Mouse (Mus musculus) lung, embryonic 14.5 days (tissue): ENCODE data around the gene Daam2. TPM values are rescaled to one million over a fixed set of nuclear protein-coding genes. Genes with fewer than 3 reads are reported as not detected.

Source experiments
- ATAC-seq: fragments of 200-750 bp; cut with Nextera tagmentation; 2 replicates; pipeline ENCODE4 v1.8.0; 2017; ENCODE audit warnings: mild to moderate bottlenecking, moderate TSS enrichment, moderate library complexity; ENCODE audit not compliant: insufficient read depth
- DNase-seq: peaks from one replicate; pipeline ENCODE4 v3.0.0-alpha.2; 2015
- H3K27ac ChIP-seq: fragments of 300-500 bp; sonication (generic); 2 replicates; pipeline ENCODE4 v1.5.1; 2014; ENCODE audit warnings: low read depth, mild to moderate bottlenecking, moderate library complexity
- H3K27me3 ChIP-seq: fragments of 300-500 bp; sonication (generic); 2 replicates; pipeline ENCODE4 v1.6.1; 2014; ENCODE audit warnings: low read length, control low read depth; ENCODE audit not compliant: insufficient read depth
- H3K36me3 ChIP-seq: fragments of 300-500 bp; sonication (generic); 2 replicates; pipeline ENCODE4 v1.6.1; 2014; ENCODE audit warnings: control low read depth; ENCODE audit not compliant: insufficient read depth
- H3K4me1 ChIP-seq: fragments of 300-500 bp; sonication (generic); 2 replicates; pipeline ENCODE4 v1.6.1; 2014; ENCODE audit warnings: antibody characterized with exemption, control low read depth; ENCODE audit not compliant: insufficient read depth
- H3K4me2 ChIP-seq: fragments of 300-500 bp; sonication (generic); 2 replicates; pipeline ENCODE4 v1.6.1; 2014; ENCODE audit warnings: mild to moderate bottlenecking
- H3K4me3 ChIP-seq: fragments of 300-500 bp; sonication (generic); 2 replicates; pipeline ENCODE4 v1.5.1; 2014; ENCODE audit warnings: low read depth, low read length
- H3K9ac ChIP-seq: fragments of 300-500 bp; sonication (generic); 2 replicates; pipeline ENCODE4 v1.6.1; 2014
- H3K9me3 ChIP-seq: fragments of 300-500 bp; sonication (generic); 2 replicates; pipeline ENCODE4 v1.6.1; 2016; ENCODE audit warnings: low read depth, low read length, control low read depth
- CTCF ChIP-seq: IDR thresholded peaks from 2 replicates; pipeline ENCODE4 v1.5.1; 2016; ENCODE audit warnings: antibody characterized with exemption, low read depth
- WGBS: fragments of 180-500 bp; shearing (Covaris S2); extraction: QIAGEN DNeasy Blood & Tissue Kit; methylation state at CpG from one replicate; pipeline ENCODE4 v1.1.7; 2014; 5-methylcytosine and 5-hydroxymethylcytosine counted together
- polyA plus RNA-seq: library from polyadenylated mRNA; unstranded; fragments of >200 nt; fragmentation: Nextera tagmentation; extraction: Ambion mirVana; gene quantifications from 2 replicates; pipeline ENCODE4 v1.2.1, GENCODE M21; 2014

The Daam2 gene
- polyA plus RNA-seq, 1 experiment from 2014 or later, result 18.1 TPM

DNA sequence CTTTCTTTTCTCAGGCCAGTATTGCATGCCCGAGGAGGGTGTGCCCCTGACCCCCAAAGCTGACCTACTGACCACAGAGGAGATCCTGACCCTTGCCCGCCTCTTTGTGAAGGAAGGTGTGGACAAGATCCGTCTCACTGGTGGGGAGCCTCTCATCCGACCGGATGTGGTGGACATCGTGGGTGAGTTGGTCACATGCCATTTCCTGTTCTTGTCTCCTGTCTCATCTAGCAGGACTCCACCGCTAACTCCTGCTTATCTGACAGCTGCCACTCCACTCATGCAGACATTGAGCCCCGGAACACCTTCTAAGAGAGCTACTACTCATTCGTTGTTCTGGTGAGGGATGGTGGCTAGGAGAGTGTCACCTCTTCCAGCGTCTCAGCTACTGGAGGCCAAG is 129.1 kb downstream of the Daam2 start:
- H3K36me3 ChIP-seq, result peaks cover 41% of the 10 kb centered on the region
- no peak for ATAC-seq
- no peak overlapping the region for H3K9ac ChIP-seq
- H3K9me3 ChIP-seq, result no peaks in the 10 kb centered on the region
- DNase-seq, result no peak
- no peak overlapping the region for H3K27ac ChIP-seq
- H3K4me2 ChIP-seq, result no peak overlapping the region
- H3K4me1 ChIP-seq, result no peaks in the 10 kb centered on the region; the same call in none of the 2 replicates
- H3K27me3 ChIP-seq, result no peaks in the 10 kb centered on the region
- no peak overlapping the region for H3K4me3 ChIP-seq
- TF ChIP-seq CTCF, result no peak
- 89% methylated on average over 10 of the region's 10 CpGs for WGBS

DNA sequence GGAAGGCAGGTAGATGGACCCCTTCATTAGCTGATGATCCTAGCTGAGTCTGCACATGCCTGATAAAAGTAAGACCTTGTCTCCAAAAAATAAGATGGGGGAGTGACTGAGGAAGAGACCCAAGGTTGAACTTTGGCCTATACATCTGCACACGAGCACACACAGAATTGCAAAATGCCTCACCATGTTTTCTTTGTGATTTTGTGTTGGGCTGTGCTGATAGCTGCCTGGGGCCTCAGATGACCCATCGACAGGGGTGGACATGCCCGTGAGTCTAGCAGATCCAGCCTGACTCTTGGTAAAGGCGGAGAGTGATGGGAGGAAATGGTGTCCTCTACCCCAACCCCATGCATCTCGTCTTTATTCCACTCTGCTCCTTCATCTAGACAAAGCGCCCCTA is 129.9 kb downstream of the Daam2 start:
- H3K36me3 ChIP-seq, result peaks cover 33% of the 10 kb centered on the region
- no peak for DNase-seq

DNA sequence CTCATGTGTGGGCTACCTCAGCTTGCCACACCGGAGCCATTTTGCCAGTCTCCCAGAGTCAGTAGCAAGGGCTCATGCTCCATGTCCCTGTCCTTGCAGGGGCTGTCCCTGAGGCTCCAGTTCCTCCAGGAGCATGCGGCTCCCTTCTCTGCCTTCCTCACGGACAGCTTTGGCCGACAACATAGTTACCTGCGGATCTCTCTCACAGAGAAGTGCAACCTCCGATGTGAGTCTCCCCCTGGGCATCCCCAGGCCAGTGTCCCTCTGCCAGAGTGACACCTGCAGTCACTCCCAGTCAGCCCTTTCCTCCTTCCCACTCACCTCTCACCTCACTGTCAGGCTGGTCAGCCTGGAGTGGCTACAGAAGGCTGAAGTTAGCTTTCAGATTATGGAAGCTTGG is 131.1 kb downstream of the Daam2 start:
- Histone ChIP-seq H3K4me3 (no peak overlapping the region), H3K4me1 (peaks cover 4% of the 10 kb centered on the region), H3K4me2 (no peak overlapping the region), H3K36me3 (peaks cover 26% of the 10 kb centered on the region), H3K9me3 (no peaks in the 10 kb centered on the region), H3K9ac (no peak overlapping the region), H3K27me3 (no peaks in the 10 kb centered on the region), H3K27ac (no peak overlapping the region)
- DNase-seq (no peak), ATAC-seq (no peak)
- no peak for TF ChIP-seq CTCF
- 96% methylated on average over 6 of the region's 6 CpGs for WGBS

More for the DNA sequence above, 129.9 kb downstream of the Daam2 start:
- Histone ChIP-seq H3K4me1 (peaks cover 3% of the 10 kb centered on the region), H3K27me3 (no peaks in the 10 kb centered on the region), H3K27ac (no peak overlapping the region), H3K9me3 (no peaks in the 10 kb centered on the region), H3K9ac (no peak overlapping the region), H3K4me3 (no peak overlapping the region), H3K4me2 (no peak overlapping the region)
- no peak for TF ChIP-seq CTCF
- WGBS, result 63% methylated on average over 6 of the region's 6 CpGs
- ATAC-seq, result no peak

- Histone ChIP-seq H3K4me1 (peaks cover 7% of the 10 kb centered on the region), H3K27me3 (no peaks in the 10 kb centered on the region), H3K36me3 (peaks cover 26% of the 10 kb centered on the region), H3K9me3 (no peaks in the 10 kb centered on the region), H3K4me2 (no peak overlapping the region), H3K4me3 (no peak overlapping the region), H3K9ac (no peak overlapping the region), H3K27ac (0 out of 2 replicates have a peak overlapping the region, but pooled peaks have one; percentile 54)
- no peak for ATAC-seq
- DNase-seq, result peak; percentile 84
- WGBS, result 50% methylated on average over 4 of the region's 4 CpGs
- no peak for TF ChIP-seq CTCF
Measured at GRCm38 (mm10) chr17:49432071-49432711, 132.0 kb downstream of the Daam2 start.

- no peak for TF ChIP-seq CTCF
- H3K4me2 ChIP-seq, result no peak overlapping the region
- no peak for ATAC-seq
- H3K4me3 ChIP-seq, result no peak overlapping the region
- H3K9ac ChIP-seq, result no peak overlapping the region
- H3K27ac ChIP-seq, result no peak overlapping the region
- 88% methylated on average over 6 of the region's 6 CpGs for WGBS
- DNase-seq, result no peak
- peaks cover 7% of the 10 kb centered on the region for H3K4me1 ChIP-seq
- peaks cover 26% of the 10 kb centered on the region for H3K36me3 ChIP-seq
- H3K27me3 ChIP-seq, result no peaks in the 10 kb centered on the region
- H3K9me3 ChIP-seq, result no peaks in the 10 kb centered on the region
Measured at GRCm38 (mm10) chr17:49431176-49431575, 133.0 kb downstream of the Daam2 start.

- TF ChIP-seq CTCF, result no peak
- Histone ChIP-seq H3K4me2 (peak overlapping the region; percentile 96), H3K4me3 (no peak overlapping the region), H3K27ac (no peak overlapping the region), H3K36me3 (peaks cover 16% of the 10 kb centered on the region), H3K9ac (peak overlapping the region; percentile 80), H3K9me3 (no peaks in the 10 kb centered on the region), H3K4me1 (peaks cover 7% of the 10 kb centered on the region), H3K27me3 (no peaks in the 10 kb centered on the region)
- ATAC-seq, result no peak
- DNase-seq, result no peak
- WGBS, result 57% methylated on average over 6 of the region's 6 CpGs
Measured at GRCm38 (mm10) chr17:49430136-49430535, 134.0 kb downstream of the Daam2 start.

GRCm38 (mm10) chr17:49429471-49430129 is 134.5 kb downstream of the Daam2 start:
- WGBS, result 81% methylated on average over 6 of the region's 6 CpGs
- Histone ChIP-seq H3K9me3 (no peaks in the 10 kb centered on the region), H3K27me3 (no peaks in the 10 kb centered on the region), H3K36me3 (peaks cover 11% of the 10 kb centered on the region; the same call in 1 of the 2 replicates), H3K27ac (no peak overlapping the region), H3K9ac (peak overlapping the region; percentile 80), H3K4me3 (peak overlapping the region; percentile 72), H3K4me2 (peak overlapping the region; percentile 96), H3K4me1 (peaks cover 7% of the 10 kb centered on the region)
- ATAC-seq, result no peak
- TF ChIP-seq CTCF, result no peak
- no peak for DNase-seq
